Mouse (Mus musculus): ENCODE data around the gene Crygs.

Gene Crygs

GRCm38 (mm10) chr16:22811477-22811876 lies at the start of gene Crygs:
Gene Crygs, minus strand, starts transcription at chr16:22811577.
- DNase-seq (ENCODE audit: extremely low read depth, low read depth, low spot score), result no peak

DNA sequence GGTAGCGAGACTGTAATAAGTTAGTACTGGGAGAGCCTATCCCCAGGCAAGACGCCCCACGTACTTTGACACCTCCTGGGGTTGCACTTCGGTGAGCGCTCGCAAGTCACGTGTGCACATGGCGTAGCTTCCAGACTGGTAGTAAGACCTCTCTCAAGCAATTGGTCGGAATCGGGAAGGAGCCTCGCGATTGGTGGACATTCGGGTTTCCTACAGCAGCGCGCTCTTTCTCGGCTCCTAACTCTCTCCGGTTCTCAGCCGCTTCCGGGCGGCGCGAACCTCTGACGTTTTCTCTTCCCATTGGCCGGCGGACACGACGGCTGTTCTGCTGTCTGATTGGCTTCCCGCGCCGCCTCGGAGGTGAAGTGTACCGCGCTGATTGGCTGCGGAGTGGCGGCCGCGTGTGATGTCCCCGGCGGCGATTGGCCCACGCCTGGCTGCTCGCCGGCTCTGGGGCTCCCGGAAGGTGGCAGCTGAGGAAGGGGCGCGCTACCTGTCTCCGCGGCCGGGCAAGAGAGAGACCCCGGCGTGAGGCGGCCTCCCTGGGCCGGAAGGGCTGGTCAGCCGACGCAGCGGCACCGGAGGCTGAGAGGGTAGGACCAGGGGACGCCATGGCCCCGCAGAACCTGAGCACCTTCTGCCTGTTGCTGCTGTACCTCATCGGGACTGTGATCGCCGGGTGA lies 46.2 kb upstream of the Crygs start, which contains the start of the genes Tbccd1 and Dnajb11:
TSS of gene Tbccd1 (minus strand) at position 239 of the 683 bp plus-strand sequence.
TSS of gene Dnajb11 (plus strand) at position 415 of the 683 bp plus-strand sequence.
- DNase-seq (ENCODE audit: extremely low read depth, low read depth, low spot score), result peak; percentile 94

DNA sequence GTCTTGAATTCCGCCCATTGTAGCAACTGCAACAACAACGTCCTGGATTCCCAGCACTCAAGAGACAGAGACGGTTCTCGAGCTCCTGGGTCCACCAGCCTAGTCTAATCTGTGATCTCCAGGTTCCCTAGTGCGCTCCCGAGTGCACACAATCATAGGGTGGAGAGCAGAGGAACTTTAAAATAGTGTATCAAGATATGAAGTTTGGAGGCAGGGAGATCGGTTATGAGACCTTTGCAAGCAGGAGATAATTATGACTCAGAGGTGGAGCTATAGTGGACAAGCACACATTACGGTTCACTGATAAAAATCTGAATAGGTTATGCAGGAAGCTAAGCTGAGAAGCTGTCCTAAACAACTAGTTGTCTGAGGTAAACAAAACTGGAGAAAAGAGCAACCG lies 45.4 kb upstream of the Crygs start:
- no peak for DNase-seq (ENCODE audit: extremely low read depth, low read depth, low spot score)

DNA sequence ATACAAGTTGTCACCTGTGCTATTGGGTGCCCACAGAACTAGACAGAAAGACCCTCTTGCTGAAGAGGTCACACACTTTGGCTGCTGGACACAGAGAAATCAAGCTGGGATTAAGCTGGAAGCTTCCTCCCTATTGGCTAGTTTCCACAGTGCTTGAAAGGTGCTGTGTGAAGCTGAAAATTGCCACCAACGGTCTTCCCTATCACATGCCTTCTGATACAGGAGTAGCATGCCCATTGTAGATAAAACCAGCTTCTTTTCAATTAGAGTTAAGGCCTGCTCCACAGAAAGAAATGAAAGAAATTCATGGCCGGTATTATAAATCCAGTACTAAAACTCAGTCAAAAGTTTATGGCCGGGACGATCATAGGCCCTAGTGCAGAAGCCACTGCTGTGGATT lies 41.3 kb upstream of the Crygs start:
- DNase-seq (ENCODE audit: extremely low read depth, low read depth, low spot score), result no peak

- DNase-seq (ENCODE audit: extremely low read depth, low read depth, low spot score), result no peak
These were observed 37.0 kb upstream of the Crygs start for GRCm38 (mm10) chr16:22848331-22848730.

DNA sequence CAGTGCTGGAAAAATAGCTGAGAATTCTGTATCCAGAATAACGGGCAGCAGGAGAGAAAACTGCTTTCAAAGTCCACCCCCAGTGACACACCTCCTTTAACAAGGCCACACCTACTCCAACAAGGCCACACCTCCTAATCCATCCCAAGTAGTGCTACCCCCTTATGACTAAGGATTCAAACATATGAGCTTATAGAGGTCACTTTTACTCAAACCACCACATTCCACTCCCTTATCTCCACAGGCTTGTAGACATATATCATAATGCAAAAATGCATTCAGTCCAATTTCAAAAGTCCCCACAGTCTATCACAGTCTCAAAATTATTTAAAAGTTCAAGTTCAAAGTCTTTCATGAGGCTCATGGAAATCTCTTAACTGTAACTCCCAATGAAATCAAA lies 36.3 kb upstream of the Crygs start:
- no peak for DNase-seq (ENCODE audit: extremely low read depth, low read depth, low spot score)

- DNase-seq (ENCODE audit: extremely low read depth, low read depth, low spot score), result no peak
These were observed 34.1 kb upstream of the Crygs start for GRCm38 (mm10) chr16:22845481-22845880.

DNA sequence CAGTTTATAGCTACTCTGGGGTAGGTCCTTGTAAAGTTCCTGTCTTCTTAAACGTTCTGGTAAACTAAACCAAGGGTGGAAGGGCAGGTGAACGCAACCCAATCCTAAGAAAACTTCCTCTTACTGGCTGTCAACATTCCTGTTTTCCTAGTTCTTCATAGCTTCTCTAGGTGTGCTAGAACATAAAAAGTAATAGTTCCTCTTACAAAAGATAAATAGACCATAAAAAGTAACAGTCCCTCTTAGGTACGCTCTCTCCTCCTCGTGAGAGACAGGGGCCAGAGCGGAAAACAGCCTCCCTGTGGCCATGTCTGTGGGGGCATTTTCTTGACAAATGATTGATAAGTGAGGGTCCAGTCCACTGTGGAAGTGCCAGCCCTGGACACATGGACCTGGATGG lies 33.5 kb upstream of the Crygs start:
- no peak for DNase-seq (ENCODE audit: extremely low read depth, low read depth, low spot score)

DNA sequence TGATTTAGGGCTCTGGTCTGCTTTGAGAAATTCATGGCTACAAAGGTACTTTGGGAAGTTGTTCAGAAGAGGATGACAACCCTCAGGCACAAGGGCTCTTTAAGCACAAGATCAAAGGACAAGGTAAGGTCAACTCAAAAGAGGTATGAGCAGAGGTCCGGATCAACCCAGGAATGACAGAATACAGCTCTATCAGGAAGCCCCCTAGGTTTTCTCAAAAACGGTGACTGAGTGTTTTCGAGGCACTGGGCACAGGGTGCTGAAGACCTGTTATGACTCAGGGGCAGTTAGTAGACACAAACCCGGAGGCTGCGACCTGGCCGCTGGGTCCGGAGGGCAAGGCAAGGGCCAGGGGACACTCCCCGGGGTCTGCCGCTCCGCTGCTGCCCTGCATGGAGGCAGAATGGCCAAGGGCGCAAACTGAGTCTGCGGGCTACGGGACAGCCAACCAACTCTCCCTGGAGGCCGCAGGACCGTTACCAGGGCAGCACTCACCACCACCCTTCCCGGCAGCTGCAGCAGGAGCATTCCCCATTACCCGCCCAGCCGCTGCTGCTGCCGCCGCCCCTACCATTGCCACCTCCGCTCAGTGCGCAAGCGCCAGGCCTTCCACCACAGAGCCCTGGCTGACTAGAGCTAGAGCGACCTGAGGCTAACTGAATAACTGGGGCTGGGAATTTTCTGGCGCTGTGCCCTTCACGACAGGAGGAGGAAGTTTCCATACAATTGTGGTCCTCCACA lies 32.9 kb upstream of the Crygs start:
- DNase-seq (ENCODE audit: extremely low read depth, low read depth, low spot score), result no peak

- DNase-seq (ENCODE audit: extremely low read depth, low read depth, low spot score), result no peak
These were observed 31.5 kb upstream of the Crygs start for GRCm38 (mm10) chr16:22842871-22843270.

- DNase-seq (ENCODE audit: extremely low read depth, low read depth, low spot score), result no peak
These were observed 27.9 kb upstream of the Crygs start for GRCm38 (mm10) chr16:22839146-22839857.

DNA sequence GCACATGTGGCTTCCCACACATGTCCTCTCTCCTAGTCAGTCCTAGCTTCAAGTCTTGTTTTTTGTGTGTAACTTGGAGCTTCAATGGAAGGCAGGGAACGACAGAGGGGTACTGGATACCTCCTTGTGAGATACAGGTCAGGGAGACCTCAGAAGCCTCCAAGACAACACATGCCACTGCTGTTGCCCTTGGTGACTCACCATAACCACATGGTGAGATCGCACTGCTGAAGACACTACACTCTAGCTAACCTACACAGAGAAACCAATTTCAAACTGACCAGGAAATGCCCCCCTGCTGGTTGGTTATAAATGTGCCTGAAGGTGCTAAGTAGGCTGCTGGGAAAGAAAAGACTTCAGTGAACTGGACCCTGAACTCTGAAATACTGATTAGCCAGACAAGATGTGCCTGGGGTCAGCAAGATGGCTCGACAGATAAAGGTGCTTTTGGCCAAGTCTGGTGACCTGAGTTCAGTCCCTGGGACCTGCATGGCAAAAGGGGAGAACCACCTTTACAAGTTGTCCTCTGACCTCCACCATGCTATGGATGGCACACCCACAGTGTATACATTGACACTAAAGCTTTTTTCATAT lies 21.7 kb upstream of the Crygs start:
- no peak for DNase-seq (ENCODE audit: extremely low read depth, low read depth, low spot score)

GRCm38 (mm10) chr16:22820731-22821130 lies 9.4 kb upstream of the Crygs start:
- DNase-seq (ENCODE audit: extremely low read depth, low read depth, low spot score), result no peak

DNA sequence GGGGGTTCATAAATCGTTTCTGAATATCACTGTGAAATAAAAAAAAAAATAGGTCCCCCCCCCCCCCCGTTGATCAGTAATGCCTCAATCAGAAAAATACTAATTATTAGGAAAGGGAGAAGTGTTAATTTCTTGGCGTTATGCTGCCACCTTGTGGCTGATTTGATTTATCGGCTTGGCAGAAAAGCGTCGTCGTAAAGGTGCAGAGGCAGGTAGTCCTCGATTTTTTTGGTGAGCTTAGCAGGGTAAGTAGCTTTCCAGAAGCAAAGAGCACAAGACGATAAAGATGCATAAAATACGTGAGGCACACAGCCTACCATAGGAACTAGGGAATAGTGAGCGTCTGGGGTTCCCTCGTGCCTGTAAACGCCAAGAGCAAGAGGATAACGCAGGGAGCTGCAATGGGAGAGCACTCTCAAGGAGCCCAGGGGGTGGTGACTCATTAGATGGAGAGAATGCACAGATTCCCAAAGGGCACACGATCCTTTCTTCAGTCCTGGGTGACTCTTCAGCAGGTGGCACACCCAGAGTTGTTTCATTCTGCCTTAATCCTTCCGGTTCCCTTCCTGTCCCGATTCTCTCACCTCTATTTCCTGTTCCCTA lies 3.8 kb downstream of the Crygs start:
- DNase-seq (ENCODE audit: extremely low read depth, low read depth, low spot score), result peak; percentile 10

DNA sequence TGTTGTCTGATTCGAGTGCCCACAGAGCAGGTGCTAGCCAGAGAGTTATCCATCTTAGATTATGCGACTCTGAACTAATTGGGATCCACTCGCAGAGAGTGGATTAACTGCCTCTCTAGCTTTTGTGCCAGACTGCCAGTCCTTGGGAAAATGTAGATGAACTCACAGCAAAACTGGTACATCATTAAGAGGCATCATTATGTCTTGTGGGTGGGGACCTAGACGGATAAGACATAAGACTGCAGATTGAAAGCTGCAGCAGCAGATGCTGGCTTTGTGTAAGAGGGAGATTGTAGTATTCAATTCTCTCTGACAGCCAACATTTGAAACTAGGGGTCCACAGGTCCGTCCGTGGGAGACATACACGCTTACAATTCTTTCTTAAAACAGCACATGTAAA lies 8.6 kb downstream of the Crygs start:
- DNase-seq (ENCODE audit: extremely low read depth, low read depth, low spot score), result no peak

DNA sequence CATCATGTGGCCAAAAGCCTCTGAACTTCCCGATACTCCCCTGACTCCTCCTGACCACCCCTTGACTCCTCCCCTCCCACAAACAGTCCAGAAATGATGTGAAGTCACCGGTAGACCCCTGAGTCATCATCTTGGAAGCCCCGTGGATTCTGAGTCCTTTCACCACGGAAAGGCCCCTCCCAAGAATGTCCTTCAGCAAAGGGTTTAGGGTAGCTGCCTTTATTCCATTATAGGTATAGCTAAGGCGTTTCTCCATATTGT lies 10.6 kb downstream of the Crygs start:
- no peak for DNase-seq (ENCODE audit: extremely low read depth, low read depth, low spot score)

GRCm38 (mm10) chr16:22800026-22800848 lies 11.1 kb downstream of the Crygs start:
- DNase-seq (ENCODE audit: extremely low read depth, low read depth, low spot score), result no peak

GRCm38 (mm10) chr16:22798520-22798919 lies 12.9 kb downstream of the Crygs start:
- no peak for DNase-seq (ENCODE audit: extremely low read depth, low read depth, low spot score)

- no peak for DNase-seq (ENCODE audit: extremely low read depth, low read depth, low spot score)
These were observed 13.9 kb downstream of the Crygs start for GRCm38 (mm10) chr16:22797521-22797920.

GRCm38 (mm10) chr16:22795497-22795896 lies 15.9 kb downstream of the Crygs start:
- DNase-seq (ENCODE audit: extremely low read depth, low read depth, low spot score), result no peak

Data from fat pad, adult 2 months (tissue).